Mouse (Mus musculus) thymus, adult 18-20 months (tissue): ENCODE measurements around the gene Gdf1.

Experiments
- DNase-seq, 2 experiments: peaks; one replicate each; pipeline ENCODE4 v3.0.0; 2022; ENCODE audit warnings: mixed read lengths in 2 of 2

Gdf1 gene

GRCm38 (mm10) chr8:70330741-70331364 lies 1.2 kb downstream of the Gdf1 start:
- no peak for DNase-seq

DNA sequence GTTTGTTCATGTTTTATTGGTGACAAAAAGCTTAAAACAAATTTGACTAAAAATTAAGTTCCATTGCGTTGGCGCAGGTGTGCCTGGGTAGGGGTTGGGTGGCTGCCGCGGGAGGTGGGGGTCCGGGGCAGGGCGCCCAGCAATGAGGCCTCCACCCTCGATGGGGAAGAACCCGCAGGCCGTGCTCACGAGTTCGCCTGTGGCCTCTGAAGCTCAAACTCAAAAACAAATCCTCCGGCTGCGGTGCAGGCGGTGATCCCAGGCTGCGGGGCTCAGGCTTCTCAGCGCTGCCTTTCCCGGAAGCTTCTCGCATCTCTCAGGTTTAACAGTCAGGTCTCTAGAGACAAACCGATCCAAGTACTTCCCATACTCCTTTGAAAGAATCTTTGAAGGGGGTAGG lies 1.9 kb downstream of the Gdf1 start:
- DNase-seq = no peak

DNA sequence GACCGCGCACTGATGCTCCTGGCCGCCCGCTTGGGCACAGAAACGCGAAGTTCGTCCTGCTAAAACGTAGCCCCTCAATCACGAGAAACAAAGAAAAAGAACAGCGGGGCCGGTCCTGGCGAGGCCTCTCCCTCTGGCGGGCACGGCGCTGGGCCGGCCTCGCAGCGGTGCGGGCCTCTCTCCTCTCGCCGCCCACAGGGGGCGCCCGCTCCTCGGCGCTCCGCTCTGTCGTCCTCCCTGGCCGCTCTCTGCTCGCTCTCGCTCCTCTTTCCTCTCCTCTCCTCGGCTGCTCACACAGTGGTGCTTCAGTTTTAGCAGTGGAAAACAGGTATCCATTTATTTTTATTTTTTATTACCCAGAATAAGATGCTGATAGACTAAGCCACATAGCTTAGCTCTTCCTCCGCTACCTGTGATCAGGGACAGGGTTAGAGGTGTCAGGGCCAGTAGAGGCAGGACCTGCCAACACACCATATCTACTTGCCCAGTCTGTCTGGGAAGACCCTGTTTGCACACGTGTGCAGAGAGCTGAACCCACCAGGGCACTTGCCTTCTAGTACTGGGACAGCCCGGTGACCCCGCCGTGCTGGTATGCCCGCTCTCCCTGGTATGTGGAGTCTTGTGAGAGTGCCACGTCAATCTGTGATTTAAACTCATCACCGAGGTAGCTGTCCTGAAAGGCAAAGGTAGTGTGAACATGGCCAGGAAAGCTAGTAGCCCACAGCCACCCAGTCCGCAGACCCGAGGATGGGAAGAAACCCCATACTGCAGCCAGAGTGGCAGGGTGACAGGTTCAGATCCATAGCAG lies 2.7 kb downstream of the Gdf1 start:
- no peak for DNase-seq

- no peak for DNase-seq
Observed at GRCm38 (mm10) chr8:70332878-70333202, 3.2 kb downstream of the Gdf1 start.

DNA sequence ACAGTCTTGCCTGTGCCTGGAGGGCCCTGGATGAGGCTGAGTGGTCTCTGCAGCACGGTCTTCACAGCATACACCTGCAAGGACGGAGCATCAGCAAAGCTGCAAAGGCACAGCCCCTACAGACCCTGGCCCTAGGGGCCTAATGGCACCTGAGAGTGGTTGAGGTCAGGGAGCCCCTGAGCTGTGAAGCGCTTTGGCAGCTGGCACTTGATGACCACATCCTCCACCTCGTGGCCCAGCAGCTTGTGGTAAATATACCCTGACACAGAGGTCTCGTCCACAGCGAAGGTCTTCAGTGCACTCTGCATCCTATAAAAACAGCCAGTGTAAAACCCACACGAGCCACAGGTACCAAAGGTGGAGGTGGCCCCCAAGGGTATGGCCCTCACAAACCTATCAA lies 9.3 kb downstream of the Gdf1 start:
- DNase-seq = no peak

DNA sequence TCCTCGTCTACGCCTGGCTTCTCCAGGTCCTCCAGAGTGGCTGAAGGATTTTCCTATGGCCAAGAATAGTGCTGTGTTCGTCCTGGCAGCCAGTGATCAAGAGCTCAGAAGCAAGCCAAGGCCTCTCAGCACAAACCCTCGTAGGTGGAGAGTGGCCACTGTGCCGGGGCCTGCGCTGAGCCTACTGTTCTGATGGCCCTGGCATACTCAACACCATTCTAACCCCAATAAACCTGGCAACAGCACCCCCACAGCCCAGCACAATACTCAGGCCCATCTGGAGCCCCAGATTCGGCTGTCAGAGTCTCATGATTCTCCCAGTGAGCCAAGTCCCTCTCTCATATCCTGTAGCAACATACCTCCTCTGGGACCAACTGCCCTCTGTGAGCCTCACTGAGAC lies 11.0 kb downstream of the Gdf1 start:
- DNase-seq = no peak

DNA sequence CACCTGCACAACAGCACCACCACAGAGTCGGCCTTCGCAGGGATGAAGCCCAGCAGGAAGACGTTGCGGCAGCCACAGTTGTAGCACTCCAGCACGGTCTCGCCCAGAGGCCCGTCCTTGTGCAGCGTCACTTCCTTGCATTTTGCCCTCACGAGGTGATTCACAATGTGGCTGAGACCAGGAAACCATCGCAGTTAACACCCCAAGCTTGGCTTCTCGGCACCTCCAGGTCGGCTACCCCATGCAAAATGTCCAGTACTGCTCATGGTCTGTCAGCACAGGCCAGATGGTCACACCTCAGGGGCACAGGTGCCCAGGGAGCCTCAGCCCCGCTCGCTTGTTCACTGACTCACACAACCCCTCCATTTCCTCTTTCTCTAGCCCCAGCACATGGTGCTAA lies 12.4 kb downstream of the Gdf1 start:
- no peak for DNase-seq

DNA sequence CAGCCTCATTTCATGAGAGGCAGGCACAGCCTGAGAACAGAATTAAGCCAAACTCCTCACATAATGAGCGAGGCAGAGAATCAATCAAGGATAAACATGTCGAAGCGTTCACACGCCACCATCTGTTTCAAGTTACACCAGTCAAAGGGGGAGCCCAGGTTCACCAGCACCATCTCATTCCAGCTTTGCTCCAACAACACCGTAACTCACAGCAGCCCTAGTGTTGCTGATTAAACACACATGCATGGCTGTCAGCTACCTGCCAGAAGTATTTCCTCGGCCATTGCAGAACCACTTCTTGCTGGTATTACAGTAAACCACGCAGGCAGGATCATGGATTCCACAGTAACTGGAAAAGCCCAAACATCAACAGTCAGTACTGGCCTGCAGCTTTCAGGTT lies 13.5 kb downstream of the Gdf1 start:
- DNase-seq = no peak

DNA sequence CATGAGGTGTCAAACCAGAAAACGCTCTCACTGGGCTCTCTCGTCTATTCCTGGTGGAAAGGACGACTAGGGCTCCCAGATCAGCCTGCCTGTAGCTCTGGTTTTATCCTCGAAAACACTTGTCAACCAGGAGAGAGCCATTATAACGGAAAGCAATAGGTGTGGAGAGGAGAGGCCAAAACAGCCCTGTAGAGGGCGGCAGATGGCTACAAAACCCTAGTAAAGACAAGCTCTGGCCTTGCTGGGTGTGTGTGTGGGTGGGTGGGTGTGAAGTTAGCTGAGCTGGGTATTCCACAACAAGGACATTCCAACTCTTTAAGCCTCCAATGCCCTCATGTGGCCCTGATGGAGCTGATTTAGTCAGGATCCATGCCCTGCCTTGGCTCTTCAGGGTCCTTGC lies 14.1 kb downstream of the Gdf1 start:
- DNase-seq = no peak

GRCm38 (mm10) chr8:70344279-70344678 lies 14.7 kb downstream of the Gdf1 start:
- DNase-seq = no peak

DNA sequence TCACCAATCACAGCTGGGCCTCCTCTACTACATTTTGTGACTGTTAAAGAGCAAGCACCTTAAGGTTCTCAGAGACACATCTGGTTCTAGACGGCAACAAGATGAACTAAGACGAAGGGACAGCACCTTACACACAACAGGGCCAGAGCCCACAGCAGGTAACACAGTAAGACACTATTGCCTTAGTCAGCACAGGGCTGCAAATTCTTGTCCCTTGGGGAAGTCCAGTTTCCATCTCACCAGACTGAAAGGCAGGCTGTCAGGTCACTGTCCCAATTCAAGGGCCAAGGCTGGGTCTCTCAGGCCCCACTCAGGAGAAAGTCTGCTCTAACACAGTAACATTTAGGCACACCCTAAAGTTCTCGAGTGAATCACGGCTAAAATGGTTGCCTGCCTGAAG lies 17.8 kb downstream of the Gdf1 start:
- no peak for DNase-seq

DNA sequence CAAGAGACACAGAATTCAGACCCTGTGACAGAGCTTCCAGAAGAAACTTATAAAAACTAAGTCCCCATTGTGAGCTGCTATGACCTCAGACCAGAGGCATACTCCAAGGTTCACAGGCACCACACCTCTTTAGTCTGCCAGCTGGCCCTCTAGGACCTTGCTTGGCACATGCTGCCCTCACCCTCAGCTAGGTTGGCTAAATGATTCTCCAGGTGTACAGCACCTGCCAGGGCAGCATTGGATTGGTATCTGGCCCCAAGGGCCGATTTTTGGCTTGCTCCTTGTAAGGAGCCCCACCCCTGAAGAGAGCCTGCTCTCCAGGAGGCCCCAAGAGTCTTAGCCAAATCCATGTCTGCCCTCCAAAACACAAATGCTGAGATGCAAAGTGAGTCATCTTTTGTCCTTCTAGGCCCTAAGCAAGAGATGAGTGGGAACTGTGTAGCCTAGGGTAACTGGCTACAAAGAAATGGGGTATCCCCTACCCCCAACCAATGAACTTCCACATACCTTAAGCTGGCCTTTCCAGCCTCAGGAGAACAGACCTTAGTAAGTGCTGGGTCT lies 18.3 kb downstream of the Gdf1 start:
- DNase-seq = no peak

DNA sequence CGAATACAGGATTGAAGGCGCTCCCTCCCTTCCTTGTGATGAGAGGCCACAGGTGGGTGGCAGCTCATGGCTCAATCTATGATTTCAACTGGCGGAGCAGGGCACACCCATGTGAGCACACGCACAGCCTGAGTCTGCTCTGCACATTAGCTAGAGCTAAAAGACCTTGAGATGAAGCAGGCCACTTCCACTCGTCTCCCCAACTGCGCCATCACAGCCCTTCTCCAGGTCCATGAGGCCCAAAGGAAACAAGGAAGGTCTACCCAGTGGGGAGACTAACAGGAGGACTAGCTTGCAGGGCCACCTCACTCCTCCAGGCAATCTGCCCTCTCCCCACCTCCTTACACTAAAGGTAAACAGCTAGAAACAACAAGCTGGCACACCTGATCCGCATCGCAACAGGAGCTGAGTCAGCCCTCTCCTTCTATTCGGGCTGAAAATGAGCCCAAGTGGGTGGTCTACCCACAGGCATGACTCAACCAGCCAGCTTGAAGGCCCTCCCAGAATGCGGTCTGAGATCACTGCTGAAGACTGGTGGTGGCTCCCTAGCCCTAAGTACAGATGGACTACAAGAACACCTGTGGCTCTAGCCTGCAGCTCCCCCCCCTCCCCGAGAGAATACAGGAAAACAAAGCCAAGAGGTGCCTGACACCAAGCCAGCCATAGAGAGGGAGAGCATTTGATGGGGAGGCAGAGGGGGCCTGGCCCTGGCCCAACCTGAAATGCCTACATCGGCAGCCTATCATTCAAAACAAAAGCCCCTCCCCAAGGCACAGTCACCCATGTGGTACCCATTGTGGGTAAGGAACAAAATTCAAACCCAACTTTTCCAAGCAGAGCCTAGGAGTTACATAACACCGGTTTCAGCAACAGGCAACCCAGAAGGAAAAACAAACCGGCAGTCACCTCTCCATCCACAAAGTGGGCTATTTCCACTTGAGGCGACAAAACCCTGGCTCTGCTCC lies 21.7 kb downstream of the Gdf1 start:
- no peak for DNase-seq

DNA sequence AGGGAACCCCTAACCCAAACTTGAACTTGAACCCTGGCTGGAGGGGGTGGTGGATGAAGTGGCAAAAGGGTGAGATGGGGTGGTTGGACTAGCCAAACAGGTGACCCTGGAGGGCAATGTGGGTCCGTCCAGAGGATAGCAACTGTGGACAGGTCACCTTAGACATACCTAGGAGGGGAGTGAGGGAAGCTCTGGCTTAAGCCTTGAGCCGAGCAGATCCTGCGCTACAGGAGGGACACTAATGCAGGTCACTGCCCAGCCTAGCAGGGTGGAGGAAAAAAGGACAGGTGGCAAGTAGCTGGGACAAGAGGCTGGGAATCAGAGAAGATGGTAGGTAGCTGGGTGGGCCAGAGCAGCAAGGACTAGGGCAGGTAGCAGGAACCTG lies 22.4 kb downstream of the Gdf1 start:
- no peak for DNase-seq

DNA sequence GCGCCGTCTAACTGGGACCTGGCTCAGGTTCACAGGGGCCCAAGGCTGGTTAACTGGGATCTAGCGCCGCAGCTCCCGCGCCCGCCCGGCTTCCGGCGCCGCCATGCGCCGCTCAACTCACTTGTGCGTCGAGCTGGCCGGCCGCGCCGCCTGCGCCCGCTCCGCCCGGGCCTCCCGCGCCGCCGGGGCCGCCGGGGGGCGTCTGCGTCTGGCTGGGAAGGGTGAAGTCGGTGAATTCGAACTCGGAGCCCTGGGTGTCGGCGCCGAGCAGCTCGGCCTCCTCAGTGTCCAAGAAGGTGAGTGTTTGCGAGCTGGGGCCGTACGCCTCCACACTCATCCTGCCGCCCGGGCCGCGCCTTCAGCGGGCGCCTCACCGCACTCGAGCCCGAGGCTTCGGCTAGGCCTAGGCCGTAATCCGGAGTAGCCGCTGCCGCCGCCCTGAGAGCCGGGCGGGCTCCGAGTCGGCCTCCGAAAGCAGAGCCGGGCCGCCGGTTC lies 23.1 kb downstream of the Gdf1 start:
- peak; percentile 42 to 51 for DNase-seq

- DNase-seq = peak; percentile 98 to 99
Observed at GRCm38 (mm10) chr8:70353194-70353817, 23.7 kb downstream of the Gdf1 start, which contains the start of gene Upf1. Upf1 (minus strand) TSS chr8:70353278.

- DNase-seq = no peak
Observed at GRCm38 (mm10) chr8:70354004-70354403, 24.4 kb downstream of the Gdf1 start.

DNA sequence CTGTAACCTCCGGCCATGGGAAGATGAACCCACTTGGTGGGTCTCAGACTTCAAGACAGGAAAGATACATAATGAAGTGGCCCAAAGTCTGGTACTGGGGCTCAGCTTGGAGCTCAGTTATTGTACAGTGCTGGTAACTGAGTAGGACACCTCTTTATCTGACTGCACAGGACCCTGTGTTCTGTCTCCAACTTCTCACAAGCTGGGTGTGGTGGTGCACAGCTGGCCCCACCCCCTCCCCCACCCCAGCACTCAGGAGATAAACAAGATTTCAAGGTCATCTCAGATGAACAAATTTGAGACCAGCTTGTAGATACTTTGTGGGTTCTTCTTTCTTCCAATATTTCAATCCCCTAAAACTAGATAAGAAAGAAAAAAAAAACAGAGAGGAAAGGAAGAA lies 26.5 kb downstream of the Gdf1 start:
- DNase-seq = no peak

DNA sequence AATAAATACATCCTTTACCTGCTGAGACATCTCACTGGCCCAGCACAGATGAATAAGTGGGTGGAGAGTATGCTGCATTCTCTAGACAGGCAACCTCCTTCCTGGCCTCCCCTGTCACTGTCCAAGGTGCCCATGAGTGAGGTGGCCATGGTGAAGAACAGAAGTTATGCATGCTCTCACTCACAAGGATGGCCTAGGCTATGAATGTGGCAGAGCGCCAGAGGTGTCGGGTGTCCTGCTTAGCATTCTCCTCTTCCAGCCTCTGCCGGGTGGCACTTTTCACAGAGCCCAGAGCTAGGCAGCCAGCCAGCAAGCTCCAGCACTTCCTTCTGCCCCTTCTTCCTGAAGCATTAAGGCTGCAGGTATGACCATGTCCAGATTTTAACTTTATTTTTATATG lies 29.8 kb downstream of the Gdf1 start:
- no peak for DNase-seq

- no peak for DNase-seq
Observed at GRCm38 (mm10) chr8:70360769-70361168, 31.2 kb downstream of the Gdf1 start.

DNA sequence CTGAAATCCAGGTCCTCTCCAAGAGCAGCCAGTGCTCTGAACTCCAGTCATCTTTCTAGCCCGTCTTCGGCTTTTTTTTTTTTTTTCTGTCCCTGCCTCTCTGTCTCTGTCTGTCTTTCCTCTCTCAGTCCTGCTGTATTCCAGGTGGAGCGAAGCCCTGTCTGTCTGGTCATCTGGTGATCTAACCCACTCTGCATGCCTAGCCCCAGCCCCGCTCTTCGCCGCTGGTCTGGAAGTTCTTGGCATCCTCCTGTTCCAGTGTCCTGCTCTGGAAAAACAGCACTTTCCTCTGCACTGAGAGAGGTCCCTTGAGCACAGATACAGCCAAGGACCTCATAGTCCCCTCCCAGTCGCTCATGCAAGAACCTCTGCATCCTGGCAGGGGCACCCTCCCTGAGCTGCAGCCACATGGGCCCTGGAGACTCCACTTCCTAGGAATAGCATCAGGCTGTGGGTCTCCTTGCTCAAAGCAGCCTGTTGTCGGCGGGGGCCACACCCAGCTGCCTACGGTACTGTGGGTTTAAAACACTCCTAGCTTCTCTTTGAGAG lies 31.9 kb downstream of the Gdf1 start:
- no peak for DNase-seq

DNA sequence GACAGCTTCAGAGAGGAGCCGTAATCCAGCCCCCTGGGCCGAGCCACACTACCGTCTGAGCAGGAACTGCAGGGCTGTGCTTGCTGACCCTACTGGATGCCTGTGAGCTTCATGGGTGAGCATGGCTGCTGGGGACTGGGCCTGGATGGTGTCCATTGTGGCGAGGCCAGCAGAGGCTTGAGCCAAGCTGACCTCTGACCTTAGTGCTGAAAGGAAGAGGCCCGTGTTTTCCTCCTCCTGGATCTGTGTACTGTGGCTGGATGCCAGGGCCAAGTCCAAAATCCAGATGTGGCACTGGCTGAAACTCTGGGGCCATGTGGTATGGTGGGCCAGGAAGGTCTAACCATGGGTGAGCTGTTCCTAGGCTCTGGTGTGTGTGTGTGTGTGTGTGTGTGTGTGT lies 34.4 kb downstream of the Gdf1 start:
- no peak for DNase-seq
